Mouse (Mus musculus): Measurements from ENCODE around the gene Usp15. TPM values are rescaled to one million over a fixed set of nuclear protein-coding genes. Genes with fewer than 3 reads are reported as not detected.

Usp15 gene
- polyA plus RNA-seq, 1 experiment from 2014 or later, result 79.1 TPM

GRCm38 (mm10) chr10:123160508-123160907, 36.3 kb downstream of the Usp15 start:
- Histone ChIP-seq H3K4me3 (no peak overlapping the region), H3K27ac (replicated peaks) (no peak overlapping the region), H3K4me1 (no peaks in the 10 kb centered on the region), H3K9me3 (no peaks in the 10 kb centered on the region), H3K36me3 (replicated peaks) (peaks cover 53% of the 10 kb centered on the region), H3K27me3 (replicated peaks; ENCODE audit: low read depth, poor library complexity, severe bottlenecking) (no peaks in the 10 kb centered on the region)
- WGBS, result 72% methylated on average over 6 of the region's 6 CpGs
- DNase-seq (ENCODE audit: low spot score), result no peak

- Histone ChIP-seq H3K27me3 (replicated peaks; ENCODE audit: low read depth, poor library complexity, severe bottlenecking) (no peaks in the 10 kb centered on the region), H3K4me1 (no peaks in the 10 kb centered on the region), H3K27ac (replicated peaks) (no peak overlapping the region), H3K9me3 (no peaks in the 10 kb centered on the region), H3K36me3 (replicated peaks) (peaks cover 56% of the 10 kb centered on the region), H3K4me3 (no peak overlapping the region)
- no peak for DNase-seq (ENCODE audit: low spot score)
- 81% methylated on average over 7 of the region's 7 CpGs for WGBS
These were observed 37.5 kb downstream of the Usp15 start for GRCm38 (mm10) chr10:123159316-123159715.

GRCm38 (mm10) chr10:123156392-123156791, 40.4 kb downstream of the Usp15 start:
- H3K9me3 ChIP-seq, result no peaks in the 10 kb centered on the region
- 93% methylated on average over 2 of the region's 2 CpGs for WGBS
- peaks cover 46% of the 10 kb centered on the region for H3K36me3 ChIP-seq (replicated peaks)
- no peaks in the 10 kb centered on the region for H3K27me3 ChIP-seq (replicated peaks; ENCODE audit: low read depth, poor library complexity, severe bottlenecking)
- H3K27ac ChIP-seq (replicated peaks), result no peak overlapping the region
- DNase-seq (ENCODE audit: low spot score), result no peak
- no peaks in the 10 kb centered on the region for H3K4me1 ChIP-seq
- no peak overlapping the region for H3K4me3 ChIP-seq

DNA sequence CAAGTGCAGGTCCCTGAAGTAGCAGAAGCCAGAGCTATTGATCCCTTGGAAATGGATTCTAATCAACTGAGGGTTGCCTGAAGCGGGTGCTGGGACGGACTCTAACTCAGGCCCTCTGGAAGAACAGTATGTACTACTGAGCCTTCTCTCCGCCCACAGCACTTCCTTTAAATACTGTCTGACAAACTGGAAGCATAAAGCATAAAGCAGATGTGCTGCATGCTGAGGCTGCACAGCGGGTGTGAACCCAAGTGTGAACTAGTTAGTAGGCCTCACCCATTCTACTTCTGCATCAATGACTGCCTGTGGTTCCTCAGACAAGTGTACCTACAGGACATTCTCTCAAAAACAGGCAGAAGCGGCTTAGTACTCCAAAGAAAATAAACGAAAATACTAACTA, 41.0 kb downstream of the Usp15 start:
- DNase-seq (ENCODE audit: low spot score), result no peak
- Histone ChIP-seq H3K36me3 (replicated peaks) (peaks cover 46% of the 10 kb centered on the region), H3K4me3 (no peak overlapping the region), H3K9me3 (no peaks in the 10 kb centered on the region), H3K4me1 (no peaks in the 10 kb centered on the region), H3K27me3 (replicated peaks; ENCODE audit: low read depth, poor library complexity, severe bottlenecking) (no peaks in the 10 kb centered on the region), H3K27ac (replicated peaks) (no peak overlapping the region)
- 89% methylated on average over 6 of the region's 6 CpGs for WGBS

DNA sequence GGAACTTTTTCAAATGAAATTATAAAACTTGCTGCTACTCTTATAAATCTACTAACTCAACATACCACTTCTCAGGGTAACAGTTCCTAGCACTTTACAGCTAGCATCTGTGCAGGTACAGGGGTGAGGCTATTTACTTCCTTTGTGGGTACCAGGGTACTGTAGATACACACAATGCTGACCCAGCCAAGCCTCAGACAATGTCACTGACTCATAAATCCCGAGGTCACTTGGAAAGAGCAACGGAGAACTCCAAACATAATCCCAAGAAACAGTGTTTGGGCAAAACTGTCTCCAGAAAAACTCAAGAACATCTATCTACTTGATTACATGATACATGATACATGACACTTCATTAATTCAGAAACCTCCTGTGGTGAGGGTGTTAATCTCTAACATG, 43.5 kb downstream of the Usp15 start:
- Histone ChIP-seq H3K36me3 (replicated peaks) (peaks cover 30% of the 10 kb centered on the region), H3K4me3 (no peak overlapping the region), H3K9me3 (no peaks in the 10 kb centered on the region), H3K27ac (replicated peaks) (no peak overlapping the region), H3K27me3 (replicated peaks; ENCODE audit: low read depth, poor library complexity, severe bottlenecking) (no peaks in the 10 kb centered on the region), H3K4me1 (peaks cover 2% of the 10 kb centered on the region; the same call in 1 of the 2 replicates)
- DNase-seq (ENCODE audit: low spot score), result no peak
- 86% methylated on average over 2 of the region's 2 CpGs for WGBS

DNA sequence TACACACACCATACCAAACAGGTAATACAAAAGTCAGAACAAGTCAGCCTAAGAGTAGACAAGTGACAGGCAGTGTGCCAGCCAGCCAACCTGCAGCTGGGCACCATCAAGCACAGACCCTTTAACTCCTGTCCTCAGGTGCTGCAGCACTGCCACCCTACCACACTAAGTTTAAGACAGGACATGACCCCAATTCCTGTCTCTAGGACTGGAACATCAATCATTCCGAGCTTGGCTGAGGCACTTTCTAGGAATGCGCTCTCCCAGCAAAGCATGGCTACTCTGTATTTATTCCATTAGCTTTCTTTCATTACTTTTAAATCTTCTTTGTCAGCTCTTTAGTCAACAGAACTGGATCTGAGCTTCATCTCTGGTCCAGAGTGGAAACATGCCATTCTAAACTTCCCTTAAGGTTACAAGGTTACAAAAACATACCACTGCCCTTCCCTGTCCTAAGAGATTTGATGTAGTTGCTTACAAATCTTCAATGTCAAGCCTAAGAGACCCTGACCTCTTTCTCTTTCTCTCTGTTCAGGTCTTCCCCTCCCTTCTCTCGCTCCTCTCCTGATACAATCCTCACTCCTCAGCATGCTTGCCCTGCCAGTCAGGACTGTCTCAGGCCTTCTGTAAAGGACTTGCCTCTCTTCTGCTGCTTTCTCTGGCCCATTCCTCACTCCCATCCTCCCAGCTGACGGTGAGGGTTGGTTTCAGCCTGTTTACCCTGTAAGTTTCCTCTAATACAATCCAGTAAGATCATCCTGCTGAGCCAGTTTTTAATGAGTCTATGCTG, 48.6 kb downstream of the Usp15 start:
- WGBS, result 68% methylated on average over 4 of the region's 4 CpGs
- H3K4me1 ChIP-seq, result peaks cover 7% of the 10 kb centered on the region; the same call in 1 of the 2 replicates
- no peak overlapping the region for H3K4me3 ChIP-seq
- H3K27ac ChIP-seq (replicated peaks), result no peak overlapping the region
- H3K9me3 ChIP-seq, result no peaks in the 10 kb centered on the region
- no peaks in the 10 kb centered on the region for H3K27me3 ChIP-seq (replicated peaks; ENCODE audit: low read depth, poor library complexity, severe bottlenecking)
- DNase-seq (ENCODE audit: low spot score), result no peak
- H3K36me3 ChIP-seq (replicated peaks), result peaks cover 38% of the 10 kb centered on the region

DNA sequence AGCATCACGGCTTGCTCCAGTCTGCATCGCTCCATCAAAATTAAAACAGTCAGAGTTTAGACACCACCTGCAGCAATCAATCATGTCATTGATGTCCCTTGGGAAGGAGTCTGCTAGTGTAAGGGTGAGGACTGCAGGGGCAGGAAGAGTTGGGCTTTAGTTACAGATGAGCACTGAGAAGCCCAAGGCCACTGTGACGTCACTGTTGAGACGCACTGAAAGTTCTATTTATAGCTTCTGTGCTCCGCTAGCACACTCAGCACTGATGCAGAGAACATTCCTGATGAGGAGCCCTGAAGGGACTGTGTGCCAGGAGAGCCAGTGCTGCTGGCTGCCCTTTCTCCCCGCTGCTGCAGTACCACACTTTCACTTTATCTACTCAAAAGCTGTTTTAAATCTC, 49.6 kb downstream of the Usp15 start:
- no peaks in the 10 kb centered on the region for H3K9me3 ChIP-seq
- no peak overlapping the region for H3K4me3 ChIP-seq
- no peaks in the 10 kb centered on the region for H3K27me3 ChIP-seq (replicated peaks; ENCODE audit: low read depth, poor library complexity, severe bottlenecking)
- WGBS, result 70% methylated on average over 6 of the region's 6 CpGs
- H3K27ac ChIP-seq (replicated peaks), result no peak overlapping the region
- peak; percentile 19 for DNase-seq (ENCODE audit: low spot score)
- peaks cover 46% of the 10 kb centered on the region for H3K36me3 ChIP-seq (replicated peaks)
- H3K4me1 ChIP-seq, result peaks cover 7% of the 10 kb centered on the region; the same call in 1 of the 2 replicates

DNA sequence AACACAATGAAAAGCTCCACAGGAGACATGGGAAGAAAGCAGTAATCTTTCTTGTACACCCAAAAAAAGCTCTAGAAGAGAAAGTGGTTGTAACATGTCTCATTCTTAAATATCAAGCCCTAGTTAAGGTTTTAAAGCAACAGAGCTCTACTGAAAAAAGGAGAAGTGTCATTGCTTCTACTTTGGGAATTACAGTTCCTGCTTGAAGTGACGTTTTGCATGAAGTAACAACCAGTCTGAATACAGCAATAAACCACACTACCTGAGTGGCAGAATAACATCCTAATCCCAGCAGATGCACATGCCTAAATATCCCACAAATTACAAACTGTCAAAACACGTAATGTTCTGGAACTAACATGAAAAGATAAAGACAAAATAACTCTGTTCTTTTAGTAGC, 50.4 kb downstream of the Usp15 start:
- no peak overlapping the region for H3K4me3 ChIP-seq
- peaks cover 7% of the 10 kb centered on the region; the same call in 1 of the 2 replicates for H3K4me1 ChIP-seq
- no peaks in the 10 kb centered on the region for H3K9me3 ChIP-seq
- DNase-seq (ENCODE audit: low spot score), result no peak
- H3K27ac ChIP-seq (replicated peaks), result no peak overlapping the region
- 83% methylated on average over 2 of the region's 2 CpGs for WGBS
- H3K36me3 ChIP-seq (replicated peaks), result peaks cover 43% of the 10 kb centered on the region
- no peaks in the 10 kb centered on the region for H3K27me3 ChIP-seq (replicated peaks; ENCODE audit: low read depth, poor library complexity, severe bottlenecking)

- H3K27me3 ChIP-seq (replicated peaks; ENCODE audit: low read depth, poor library complexity, severe bottlenecking), result no peaks in the 10 kb centered on the region
- no peak overlapping the region for H3K4me3 ChIP-seq
- no peak overlapping the region for H3K27ac ChIP-seq (replicated peaks)
- WGBS, result 96% methylated on average over 8 of the region's 8 CpGs
- H3K4me1 ChIP-seq, result peaks cover 7% of the 10 kb centered on the region; the same call in 1 of the 2 replicates
- H3K36me3 ChIP-seq (replicated peaks), result peaks cover 60% of the 10 kb centered on the region
- DNase-seq (ENCODE audit: low spot score), result no peak
- no peaks in the 10 kb centered on the region for H3K9me3 ChIP-seq
These were observed 52.5 kb downstream of the Usp15 start for GRCm38 (mm10) chr10:123144256-123144655.

DNA sequence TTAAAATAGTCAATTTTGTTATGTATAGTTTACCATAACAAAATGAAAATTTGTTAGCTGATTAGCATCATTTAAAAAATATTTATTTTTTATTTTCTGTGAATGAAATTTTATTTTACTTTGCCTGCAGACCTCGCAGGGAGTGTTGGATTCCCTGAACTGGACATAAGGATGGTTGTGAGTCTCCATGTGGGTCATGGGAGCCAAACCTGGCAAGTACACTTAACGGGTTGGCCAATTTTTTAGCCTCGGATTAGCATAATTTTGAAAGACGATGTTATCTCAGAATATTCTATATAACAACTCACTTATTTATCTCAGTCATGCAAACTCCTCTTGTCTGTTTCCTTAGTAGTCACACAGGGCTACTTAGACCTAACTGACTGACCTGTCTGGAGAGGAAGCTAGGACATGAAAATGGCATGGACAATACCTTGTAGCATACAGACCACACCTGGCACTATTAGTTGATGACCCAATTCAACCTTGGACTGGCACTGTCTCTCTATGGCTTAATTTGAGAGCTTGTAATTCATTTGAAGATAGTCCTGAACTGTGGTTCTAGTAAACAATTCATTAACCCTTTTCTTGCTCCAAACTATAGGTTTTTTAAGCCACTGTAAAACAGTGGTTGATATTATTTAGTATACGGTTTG, 54.3 kb downstream of the Usp15 start:
- no peak overlapping the region for H3K4me3 ChIP-seq
- no peaks in the 10 kb centered on the region for H3K27me3 ChIP-seq (replicated peaks; ENCODE audit: low read depth, poor library complexity, severe bottlenecking)
- WGBS, result 93% methylated on average over 5 of the region's 5 CpGs
- no peaks in the 10 kb centered on the region for H3K9me3 ChIP-seq
- peaks cover 61% of the 10 kb centered on the region for H3K36me3 ChIP-seq (replicated peaks)
- no peak overlapping the region for H3K27ac ChIP-seq (replicated peaks)
- H3K4me1 ChIP-seq, result no peaks in the 10 kb centered on the region
- DNase-seq (ENCODE audit: low spot score), result no peak

GRCm38 (mm10) chr10:123135818-123136217, 61.0 kb downstream of the Usp15 start:
- DNase-seq (ENCODE audit: low spot score), result no peak
- Histone ChIP-seq H3K27me3 (replicated peaks; ENCODE audit: low read depth, poor library complexity, severe bottlenecking) (no peaks in the 10 kb centered on the region), H3K27ac (replicated peaks) (no peak overlapping the region), H3K36me3 (replicated peaks) (peaks cover 51% of the 10 kb centered on the region), H3K4me1 (no peaks in the 10 kb centered on the region), H3K4me3 (no peak overlapping the region), H3K9me3 (no peaks in the 10 kb centered on the region)
- 82% methylated on average over 10 of the region's 10 CpGs for WGBS

DNA sequence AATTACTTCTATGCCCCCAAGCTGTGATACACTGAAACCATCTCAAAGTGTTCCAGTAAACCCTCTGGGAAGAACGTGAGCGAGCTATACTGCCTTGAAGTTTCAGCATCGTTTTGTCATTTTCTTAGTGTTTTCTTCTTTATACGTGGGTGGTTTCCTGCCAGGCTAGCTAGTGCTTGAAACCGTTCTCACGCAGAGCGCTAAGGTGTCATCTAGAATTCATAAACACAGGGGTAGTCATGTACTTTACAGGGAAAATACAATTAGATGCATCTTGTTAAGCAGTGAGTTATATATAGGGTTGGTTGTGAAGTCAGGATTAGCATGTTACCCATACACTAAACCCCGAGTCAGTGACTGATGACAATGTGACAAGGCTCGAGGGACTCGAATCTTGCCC, 65.3 kb downstream of the Usp15 start:
- 94% methylated on average over 10 of the region's 10 CpGs for WGBS

More for the DNA sequence above, 65.3 kb downstream of the Usp15 start:
- no peaks in the 10 kb centered on the region for H3K9me3 ChIP-seq
- H3K27ac ChIP-seq (replicated peaks), result no peak overlapping the region
- H3K4me1 ChIP-seq, result no peaks in the 10 kb centered on the region
- no peak for DNase-seq (ENCODE audit: low spot score)
- no peaks in the 10 kb centered on the region for H3K27me3 ChIP-seq (replicated peaks; ENCODE audit: low read depth, poor library complexity, severe bottlenecking)
- H3K4me3 ChIP-seq, result no peak overlapping the region
- peaks cover 71% of the 10 kb centered on the region for H3K36me3 ChIP-seq (replicated peaks)

All from embryonic facial prominence, embryonic 10.5 days (tissue).